Mouse (Mus musculus) bone marrow, adult 2 months (tissue): ENCODE measurements around the gene Stx1b.

Source experiments
- CTCF ChIP-seq: fragments of 200-500 bp; IDR thresholded peaks from 2 replicates; pipeline ENCODE4 v1.5.1; 2011; ENCODE audit warnings: low read length, control low read depth; ENCODE audit not compliant: control insufficient read depth, insufficient read depth
- POLR2A ChIP-seq: fragments of 200-500 bp; IDR thresholded peaks from 2 replicates; pipeline ENCODE4 v1.6.1; 2011; ENCODE audit warnings: low read depth, mild to moderate bottlenecking, control low read depth, low read length, borderline replicate concordance; ENCODE audit not compliant: control insufficient read depth

GRCm38 (mm10) chr7:127842001-127842718 lies 17.8 kb upstream of the Stx1b start:
- peak; percentile 47; the same call in 1 of the 2 replicates for TF ChIP-seq POLR2A
- TF ChIP-seq CTCF, result no peak
